Mouse (Mus musculus): ENCODE results near the gene Fmnl2. TPM values are rescaled to one million over a fixed set of nuclear protein-coding genes. Genes with fewer than 3 reads are reported as not detected.

The Fmnl2 gene
- total RNA-seq, 2 experiments from 2014 or later = 42.9 to 47.5 TPM

DNA sequence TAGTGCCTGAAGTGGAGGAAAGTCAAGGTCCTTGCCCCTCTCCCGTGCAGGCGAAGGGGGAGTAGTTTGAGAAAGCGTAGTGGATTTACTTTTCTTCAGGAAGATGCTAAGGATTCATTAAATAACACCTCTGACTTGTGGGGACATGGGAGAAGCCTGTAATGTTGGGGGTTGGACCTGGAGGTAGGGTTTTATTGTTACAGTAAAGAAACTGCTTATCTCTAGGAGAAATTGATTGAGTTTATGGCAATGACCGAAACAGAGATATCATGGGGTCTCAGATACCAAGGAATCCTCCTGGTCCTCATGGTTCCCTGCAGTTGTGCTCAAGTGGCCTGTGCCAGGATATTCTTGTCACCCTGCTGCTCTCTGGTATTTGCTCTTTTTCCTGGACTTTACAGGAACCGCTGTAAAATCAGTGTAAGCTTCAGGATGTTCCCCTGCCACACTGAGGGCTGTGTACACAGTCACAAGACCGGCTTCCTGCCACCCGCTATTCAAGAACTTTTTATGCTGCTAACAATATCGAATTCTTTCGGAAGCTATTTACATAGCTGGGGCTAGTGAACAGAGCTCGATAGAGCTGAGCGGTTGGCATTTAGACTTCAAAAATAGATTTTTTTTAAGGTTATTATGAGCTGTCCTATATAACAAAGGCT is 130.1 kb downstream of the Fmnl2 start:
- DNase-seq = no peak

DNA sequence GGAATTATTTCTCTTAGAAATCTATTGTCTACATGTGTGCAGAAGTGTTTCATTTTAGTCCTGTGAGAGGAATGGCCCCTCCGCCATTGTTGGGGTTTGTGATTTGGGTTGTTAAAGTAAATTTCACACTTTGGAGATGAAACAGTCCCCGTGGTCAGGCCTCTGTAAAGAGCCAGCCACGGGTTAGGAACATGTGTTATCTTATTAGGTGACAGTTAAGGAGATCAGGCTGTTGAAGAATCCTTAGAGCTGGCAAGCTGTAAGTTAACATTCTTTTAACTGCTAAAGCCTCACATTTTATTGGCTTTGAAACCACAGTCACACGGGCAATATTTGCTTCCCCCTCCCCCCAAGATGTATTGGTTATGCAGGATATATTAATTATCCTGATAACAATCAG is 131.7 kb downstream of the Fmnl2 start:
- DNase-seq = no peak

DNA sequence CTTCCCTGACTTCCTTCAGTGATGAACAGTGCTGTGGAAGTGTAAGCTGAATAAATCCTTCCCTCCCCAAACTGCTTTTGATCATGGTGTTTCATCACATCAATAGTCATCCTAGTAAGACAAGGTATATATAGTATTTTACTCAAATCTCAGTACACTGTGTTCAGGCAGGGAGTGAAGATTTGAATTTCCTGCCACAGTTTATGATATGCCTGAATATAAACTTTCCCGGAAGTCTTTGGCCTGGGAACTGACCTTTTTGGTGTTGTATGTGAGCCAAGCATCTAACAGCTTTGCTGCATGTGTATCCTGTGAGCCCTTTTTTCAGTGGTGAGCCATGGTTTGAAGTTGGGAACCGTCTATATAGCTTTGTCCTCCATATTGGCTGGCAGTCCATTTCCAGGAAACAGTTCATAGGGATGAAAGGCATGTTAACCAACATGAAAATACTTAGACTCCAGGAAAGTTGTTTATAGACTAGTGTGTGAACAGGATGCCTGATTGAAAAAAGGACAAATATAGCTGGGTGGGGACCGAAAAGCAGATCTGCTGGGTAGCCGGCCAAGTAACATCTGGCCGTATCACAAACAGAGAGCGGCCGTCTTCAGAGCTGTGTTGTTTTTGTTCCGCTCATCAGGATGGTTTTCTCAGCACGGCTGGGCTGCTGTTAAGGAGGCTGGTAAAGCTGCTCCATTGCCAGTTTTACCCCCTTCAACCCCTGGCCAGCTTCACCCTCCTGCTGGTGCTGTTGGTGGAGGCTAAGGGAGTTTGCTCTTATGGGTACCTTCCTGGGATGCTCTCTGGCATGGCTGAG is 133.4 kb downstream of the Fmnl2 start:
- no peak for DNase-seq

DNA sequence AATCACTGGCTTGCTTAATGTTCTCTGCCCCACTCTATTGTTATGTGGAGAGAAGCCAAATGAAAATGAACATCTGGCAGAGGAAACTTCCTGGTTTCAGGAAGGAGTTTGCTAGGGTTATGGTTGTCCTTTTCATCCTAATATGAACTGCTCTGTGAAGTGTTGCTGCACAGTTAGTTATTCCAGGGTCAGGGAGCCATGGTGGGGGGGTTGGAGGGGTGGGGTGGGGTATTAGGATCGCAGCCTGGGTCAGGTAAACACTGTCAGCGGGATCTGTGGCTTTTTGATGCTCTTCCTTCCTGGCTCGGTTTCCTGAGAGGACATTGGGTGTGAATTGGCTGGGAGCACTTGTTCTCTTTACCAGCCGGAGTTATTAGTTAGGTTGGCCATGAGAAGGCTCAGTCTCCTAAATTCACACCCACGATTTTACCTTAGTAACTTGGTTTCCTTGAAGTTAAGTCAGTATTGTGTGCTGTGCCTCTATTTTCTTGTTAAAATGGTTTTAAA is 134.1 kb downstream of the Fmnl2 start:
- DNase-seq = no peak

DNA sequence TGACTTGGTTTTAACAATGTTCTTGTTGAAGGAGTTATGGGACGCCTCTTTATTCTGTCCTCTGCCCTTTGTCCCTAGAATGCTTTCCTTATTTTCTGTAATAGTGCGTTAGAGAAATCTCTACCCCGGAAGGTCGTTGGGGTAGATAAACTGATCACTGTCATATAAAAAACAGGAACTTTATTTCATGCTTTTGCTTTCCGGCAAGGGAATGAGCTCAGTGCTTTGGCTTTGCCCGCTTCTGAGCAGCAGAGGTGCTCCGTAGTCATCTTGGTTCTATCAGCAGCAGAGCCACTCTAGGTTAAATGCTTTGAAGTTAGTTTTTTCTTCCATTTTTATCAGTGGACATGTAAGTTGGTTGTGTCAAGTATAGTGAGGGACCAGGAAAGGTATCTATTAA is 135.6 kb downstream of the Fmnl2 start:
- DNase-seq = no peak

DNA sequence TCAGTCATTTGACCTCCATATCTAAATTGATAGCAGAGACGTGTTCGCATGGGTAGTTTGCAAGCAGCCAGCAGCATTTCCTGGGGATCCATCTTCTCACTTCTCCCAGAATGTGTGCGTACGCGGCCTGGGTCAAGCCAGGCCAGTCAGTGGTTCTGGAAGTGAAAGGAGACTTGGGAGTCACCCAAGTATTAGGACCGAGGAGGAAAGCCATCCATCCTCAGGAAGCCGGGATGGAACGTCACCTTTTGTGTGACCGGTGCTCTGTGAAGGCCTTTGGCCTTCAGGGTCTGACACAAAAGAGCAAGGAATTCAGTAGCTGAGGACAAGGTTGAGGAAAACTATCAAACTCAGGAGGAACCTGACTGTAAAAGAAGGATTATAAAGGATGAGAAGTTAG is 136.9 kb downstream of the Fmnl2 start:
- no peak for DNase-seq

DNA sequence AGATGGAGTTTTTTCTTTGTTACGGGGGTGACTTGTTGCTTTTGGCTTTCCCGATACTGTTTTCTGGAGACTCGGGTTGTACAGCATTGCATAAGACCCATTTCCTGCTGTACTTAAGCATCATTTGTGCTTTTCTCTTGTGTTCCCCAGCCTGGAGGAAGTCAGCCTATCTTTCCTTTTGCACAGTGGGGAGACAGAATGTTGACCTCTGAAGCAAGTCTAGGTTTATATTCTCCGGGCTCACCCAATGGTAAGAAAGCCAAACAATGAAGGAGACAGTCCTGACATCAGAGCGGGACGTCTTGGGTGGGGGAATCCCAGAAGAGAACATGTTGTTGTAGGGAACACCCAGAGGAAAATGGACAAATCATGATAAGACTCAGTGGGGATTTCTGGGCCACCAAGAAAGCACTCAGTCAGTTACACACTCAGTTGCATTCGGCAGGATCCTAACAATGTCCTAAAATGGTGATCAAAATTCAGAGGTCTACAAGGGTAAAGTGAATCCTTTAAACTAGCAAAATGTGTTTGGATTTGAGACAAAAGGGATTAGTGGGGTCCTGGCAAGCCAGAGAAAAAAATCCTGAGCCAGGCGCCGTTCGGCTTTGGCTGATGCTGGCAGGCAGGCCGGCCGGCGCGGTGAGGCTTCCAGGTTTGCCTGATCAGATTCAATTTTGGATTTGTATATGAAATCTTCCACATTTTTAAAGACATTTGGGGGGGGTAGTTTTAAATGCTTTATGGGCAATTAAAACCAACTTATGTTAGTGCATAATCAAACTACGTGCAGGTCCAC is 140.5 kb downstream of the Fmnl2 start:
- DNase-seq = no peak

DNA sequence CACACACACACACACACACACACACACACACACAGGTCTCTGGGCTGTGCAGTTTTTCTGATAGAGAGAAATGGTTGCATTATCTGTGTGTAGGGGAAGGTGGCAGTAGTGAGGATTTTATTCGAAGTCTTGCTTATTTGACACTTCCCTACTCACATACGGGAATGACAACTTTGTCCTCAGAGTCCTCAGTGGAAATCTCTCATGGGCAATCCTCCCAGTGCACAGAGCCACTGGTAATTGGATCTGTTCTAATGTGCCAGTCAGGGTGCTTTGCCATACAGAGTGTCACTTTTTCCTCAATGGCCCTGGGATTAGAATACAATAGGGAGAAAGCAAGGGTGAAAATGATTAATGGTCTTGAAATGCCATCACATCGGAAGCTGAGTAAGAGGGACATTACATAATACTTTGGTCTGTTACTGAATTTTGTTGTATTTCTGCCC is 141.9 kb downstream of the Fmnl2 start:
- no peak for DNase-seq

DNA sequence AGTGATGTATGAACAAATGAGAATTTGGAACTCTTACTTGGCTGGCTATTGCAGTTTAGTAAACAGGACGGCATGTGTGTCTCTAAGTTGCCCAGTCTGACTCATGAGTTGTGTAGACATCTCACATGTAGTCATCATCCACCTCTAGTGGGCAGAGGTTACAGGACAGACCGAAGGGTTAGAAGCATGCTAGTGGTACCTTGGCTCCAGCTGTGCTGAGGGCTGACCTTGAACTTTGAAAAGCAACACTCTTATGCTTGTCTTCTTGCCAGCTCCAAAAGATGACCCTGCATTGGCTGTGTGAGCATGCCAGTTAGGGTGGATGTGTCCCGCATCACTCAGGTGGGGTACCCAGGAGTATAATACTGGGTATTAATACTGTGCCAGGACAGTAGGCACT is 142.8 kb downstream of the Fmnl2 start:
- DNase-seq = no peak

DNA sequence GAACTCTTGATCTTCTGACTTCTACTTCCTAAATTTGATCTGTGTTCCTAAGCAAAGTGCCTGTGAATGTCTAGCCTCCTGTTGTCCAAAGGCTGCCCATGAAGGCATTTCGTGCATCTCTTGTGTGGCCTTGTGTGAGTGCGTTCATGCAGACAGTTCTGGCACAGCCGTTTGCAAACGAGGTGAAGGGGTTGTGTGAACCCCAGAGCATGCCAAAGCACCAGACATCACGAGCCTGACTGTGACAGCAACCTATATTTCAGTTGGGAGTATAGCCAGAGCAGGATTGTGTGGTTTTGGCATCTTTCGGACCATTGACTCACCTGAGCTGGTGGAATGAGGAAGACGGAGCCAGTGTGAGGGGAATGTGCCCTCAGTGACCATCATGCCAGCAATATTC is 148.5 kb downstream of the Fmnl2 start:
- no peak for DNase-seq

DNA sequence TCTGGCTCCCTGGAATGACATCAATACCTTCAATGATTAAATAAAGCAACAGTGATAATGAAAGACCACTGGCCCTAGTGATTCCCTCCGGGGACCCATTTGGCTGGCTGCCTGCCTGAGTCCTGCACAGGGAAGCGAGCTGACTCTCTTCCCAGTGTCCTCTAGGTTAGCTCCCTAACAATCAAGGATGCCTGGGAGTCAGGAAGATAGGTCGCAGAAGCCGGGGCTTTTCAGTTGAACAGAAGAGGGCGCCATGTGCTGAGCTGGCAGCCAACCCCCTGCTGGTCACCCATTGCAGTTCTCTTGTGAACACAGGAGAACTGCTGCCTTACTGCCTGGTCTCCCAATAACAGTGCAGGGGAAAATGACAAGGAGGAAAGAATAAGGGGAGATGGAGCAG is 149.5 kb downstream of the Fmnl2 start:
- DNase-seq = peak; percentile 38 to 39

DNA sequence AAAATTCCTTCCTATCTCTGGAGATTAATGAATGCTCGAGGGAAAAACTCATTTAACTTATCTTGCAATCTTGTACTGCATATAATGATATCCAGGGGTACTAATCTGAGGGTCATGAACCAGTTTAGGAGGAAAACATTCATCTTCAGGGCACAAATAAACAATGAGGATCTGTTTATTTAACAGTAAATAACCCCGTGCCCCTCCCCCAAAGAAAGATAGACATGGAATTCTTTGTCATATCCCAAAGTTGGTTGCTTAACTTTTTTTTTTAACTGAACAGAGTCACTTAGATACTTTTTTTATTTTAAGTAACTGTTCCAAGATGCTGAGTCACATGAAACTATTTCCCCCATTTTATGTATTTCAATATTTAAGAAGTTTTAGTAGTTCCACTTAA is 155.4 kb downstream of the Fmnl2 start:
- DNase-seq = no peak

DNA sequence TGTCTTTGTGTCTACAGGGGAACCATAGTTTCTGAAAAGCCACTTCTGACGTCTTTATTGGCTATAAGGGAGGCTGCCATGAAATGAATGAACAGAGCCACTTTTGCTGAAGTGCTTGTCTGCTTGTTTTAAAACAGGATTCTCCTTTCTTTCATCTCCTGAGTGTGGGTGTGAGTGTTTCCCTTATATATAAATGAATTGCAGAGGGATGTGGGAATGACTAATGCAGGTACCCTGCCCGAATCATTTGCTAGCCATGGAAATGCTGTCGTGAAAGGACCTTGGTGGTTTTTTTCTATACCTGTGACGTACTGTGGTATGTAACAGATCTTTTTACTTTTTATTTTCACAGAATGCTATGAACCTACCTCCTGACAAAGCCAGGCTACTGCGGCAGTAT is 156.8 kb downstream of the Fmnl2 start:
- DNase-seq = no peak

DNA sequence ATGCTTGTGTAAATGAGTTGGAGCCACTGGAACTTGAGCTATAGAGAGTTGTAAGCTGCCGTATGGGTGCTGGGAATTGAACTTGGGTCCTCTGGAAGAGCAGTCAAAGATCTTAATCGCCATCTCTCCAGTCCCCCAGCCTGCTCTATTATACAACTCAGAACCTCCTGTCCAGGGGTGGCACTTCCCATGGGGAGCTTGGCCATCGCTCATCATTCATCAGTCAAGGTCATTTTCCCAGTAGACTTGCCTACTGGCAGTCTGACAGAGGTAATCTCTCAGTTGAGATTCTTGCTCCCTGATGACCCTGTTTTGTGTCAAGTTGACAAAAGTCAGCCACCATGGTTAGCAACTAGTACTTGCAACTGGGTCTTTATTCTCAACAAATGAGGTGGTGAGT is 165.3 kb downstream of the Fmnl2 start:
- no peak for DNase-seq

DNA sequence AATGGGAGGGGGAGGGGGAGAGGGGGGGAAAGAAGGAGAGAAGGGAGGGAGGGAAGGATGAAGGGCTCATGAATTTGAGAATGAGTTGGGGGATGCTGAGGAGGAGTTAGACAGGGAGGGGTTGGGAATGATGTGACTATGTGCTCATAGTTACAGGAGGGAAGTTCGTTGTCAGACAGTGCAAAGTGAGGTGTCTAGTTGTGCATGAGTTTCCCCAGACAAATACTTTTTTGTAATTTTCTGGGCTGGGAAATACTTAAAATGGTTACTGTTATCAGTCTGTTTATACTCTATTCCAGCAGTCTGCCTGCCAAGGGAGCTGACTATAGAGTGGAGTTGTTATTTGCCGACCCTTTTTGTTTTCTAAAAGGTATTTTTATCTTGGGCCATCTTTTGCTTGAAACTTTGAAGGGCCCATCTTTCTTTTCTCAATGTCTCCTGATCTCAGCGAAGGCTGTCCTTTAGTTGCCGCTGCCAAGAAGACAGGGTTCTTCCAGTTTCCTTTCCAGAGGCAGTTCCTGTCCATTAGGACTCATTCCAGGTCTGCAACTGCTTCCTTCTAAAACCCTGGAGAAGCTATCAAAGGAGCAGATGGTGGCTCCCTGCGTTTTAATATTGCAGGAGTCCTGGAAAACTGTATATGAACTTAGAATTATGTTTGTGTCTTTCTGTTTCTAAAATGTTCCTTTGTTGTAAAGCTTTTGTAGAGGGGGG is 168.6 kb downstream of the Fmnl2 start:
- no peak for DNase-seq

DNA sequence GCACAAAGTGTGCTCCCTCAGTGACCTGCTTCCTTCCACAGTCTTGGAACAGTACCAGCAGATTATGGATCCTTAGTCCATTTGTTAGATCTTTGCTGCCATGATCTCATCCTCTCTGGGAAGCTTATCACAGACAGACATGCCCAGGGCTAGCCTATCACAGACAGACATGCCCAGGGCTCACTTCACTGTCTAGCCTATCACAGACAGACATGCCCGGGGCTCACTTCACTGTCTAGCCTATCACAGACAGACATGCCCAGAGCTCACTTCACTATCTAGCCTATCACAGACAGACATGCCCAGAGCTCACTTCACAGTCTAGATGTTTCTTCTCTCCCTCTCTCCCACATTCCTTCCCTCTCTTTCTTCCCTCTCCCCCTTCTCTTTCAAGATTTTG is 171.2 kb downstream of the Fmnl2 start:
- no peak for DNase-seq

DNA sequence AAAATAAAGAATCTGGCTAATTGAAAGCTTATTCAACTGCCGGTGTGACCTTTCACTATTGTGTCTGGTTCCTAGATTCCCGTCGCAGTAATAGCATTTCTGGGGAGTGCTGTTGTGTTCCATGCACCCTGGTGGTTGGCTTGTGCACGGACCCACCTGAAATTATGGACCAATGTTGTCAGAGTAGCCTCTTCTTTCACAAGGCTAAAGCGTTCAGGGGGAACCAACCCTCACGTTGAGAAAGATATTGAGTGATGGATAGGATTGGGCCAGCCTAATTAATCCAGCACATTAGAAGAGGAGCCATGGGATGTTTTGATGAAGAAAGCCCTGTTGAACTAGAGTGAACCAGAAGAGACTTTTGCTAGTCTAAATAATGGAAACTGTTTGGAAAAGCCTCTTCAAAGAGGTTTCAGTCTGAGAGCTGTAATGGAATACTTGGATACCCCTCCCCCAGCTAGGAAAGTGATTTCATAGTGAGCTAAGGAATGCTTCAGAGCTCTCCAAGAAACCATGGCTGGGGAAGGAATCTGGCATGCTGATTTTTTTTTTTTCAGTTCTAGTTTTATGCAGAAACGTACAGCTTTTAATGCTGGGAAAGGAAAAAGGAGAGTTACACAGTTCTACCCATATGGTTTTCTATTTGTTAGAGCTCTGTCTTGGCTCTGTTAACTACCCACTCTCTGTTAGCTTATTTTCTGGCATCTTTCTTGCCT is 172.2 kb downstream of the Fmnl2 start:
- DNase-seq = no peak

DNA sequence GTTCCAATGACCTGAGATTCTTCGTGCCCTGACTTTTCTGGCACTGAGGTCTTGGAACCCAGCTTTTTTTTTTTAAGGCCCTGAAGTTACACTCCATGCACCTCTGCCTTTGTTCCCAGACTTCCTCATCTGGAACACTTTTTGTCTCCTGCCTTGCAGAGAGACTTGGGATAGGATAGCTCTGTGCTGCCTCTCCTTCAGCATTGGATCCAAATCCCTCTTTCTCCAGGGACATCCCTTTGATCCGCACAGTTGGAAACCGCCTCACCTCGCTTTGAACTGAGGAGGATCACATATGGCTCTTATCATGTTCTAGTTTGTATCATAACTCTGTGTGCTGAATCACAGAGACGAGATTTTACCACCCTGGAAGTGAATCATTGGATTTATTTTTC is 172.8 kb downstream of the Fmnl2 start:
- no peak for DNase-seq

DNA sequence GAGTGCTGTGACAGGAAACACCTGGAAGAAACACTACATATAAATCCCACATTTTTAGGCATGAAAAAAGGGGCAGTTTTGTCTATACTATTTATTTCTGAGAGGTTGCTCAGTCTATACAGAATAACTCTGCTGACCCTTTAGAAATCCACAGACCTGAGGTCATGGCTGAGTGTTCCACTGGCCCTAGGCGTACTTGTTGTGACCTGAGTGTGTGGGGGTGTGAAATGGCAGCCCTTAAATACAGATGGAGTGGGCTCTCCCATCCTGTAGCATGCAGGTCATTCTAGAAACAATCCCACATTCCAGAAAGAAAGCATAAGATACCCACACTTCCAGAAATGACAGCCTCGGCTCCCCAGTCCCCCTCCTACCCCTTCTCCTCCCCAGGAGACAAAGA is 180.6 kb downstream of the Fmnl2 start:
- no peak for DNase-seq

DNA sequence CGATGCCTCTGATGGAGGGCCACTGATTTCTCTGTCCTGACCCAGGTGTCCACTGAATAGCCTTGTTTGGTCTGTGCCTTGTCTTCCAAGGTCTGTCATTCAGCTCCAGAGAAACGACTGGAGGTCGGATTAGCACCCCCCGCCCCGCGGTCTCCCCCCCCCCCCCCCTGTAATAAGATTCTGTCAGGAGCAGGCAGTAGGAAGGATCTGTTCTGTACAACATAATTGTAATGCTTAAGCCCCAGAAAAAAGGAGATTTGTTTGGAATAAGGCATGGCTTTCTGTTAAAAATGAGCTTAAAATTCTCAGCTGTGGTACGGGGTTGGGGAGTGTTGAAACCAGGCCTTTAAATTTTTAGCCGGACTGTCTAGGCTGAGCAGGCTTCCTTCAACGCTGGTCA is 181.1 kb downstream of the Fmnl2 start:
- DNase-seq = no peak

DNA sequence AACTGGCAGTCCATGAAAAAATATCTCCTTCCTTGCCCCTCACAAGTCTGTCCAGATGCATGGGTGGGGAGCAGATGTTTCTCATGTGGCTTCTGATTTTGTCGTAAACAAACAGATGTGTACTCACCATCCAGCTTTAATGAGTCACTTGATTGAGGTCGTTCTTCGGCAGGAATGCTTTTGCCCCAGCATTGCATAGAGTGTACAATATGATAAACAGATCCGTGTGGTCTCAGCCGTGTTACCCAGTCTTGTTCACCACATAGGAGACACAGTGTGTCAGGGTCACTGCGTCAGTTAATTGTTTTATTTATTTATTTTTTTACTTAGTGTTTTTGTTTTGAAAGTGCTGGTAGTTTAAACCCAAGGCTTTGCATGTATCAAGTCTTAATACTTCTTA is 189.4 kb downstream of the Fmnl2 start:
- DNase-seq = no peak

Measured in layer of hippocampus, postnatal 36 days (tissue).